Mouse (Mus musculus) midbrain, embryonic 11.5 days (tissue): ENCODE measurements around the gene Atp6v1g2. TPM values are rescaled to one million over a fixed set of nuclear protein-coding genes. Genes with fewer than 3 reads are reported as not detected.
A peak's percentile ranks its signal among the peaks of the same experiment; 100 is the strongest.

ENCODE experiments used
- ATAC-seq: fragments of 200-750 bp; cut with Nextera tagmentation; 2 replicates; pipeline ENCODE4 v1.8.0; 2017; ENCODE audit warnings: moderate TSS enrichment, moderate library complexity; ENCODE audit not compliant: low FRiP score
- DNase-seq: peaks from one replicate; pipeline ENCODE4 v3.0.0; 2015; ENCODE audit warnings: low spot score; ENCODE audit errors: missing footprints
- H3K27ac ChIP-seq: fragments of 300-500 bp; sonication (generic); 2 replicates; pipeline ENCODE4 v1.5.1; 2014; ENCODE audit warnings: low read depth, low read length
- H3K27me3 ChIP-seq: fragments of 300-500 bp; sonication (generic); 2 replicates; pipeline ENCODE4 v1.6.1; 2014; ENCODE audit warnings: mild to moderate bottlenecking, low read length, moderate library complexity, mixed read lengths; ENCODE audit not compliant: control insufficient read depth, insufficient read depth
- H3K36me3 ChIP-seq: fragments of 300-500 bp; sonication (generic); 2 replicates; pipeline ENCODE4 v1.6.1; 2014; ENCODE audit warnings: mild to moderate bottlenecking, low read length, moderate library complexity, mixed read lengths; ENCODE audit not compliant: control insufficient read depth, insufficient read depth
- H3K4me1 ChIP-seq: fragments of 300-500 bp; sonication (generic); 2 replicates; pipeline ENCODE4 v1.6.1; 2014; ENCODE audit warnings: low read length; ENCODE audit not compliant: control insufficient read depth, insufficient read depth
- H3K4me2 ChIP-seq: fragments of 300-500 bp; sonication (generic); 2 replicates; pipeline ENCODE4 v1.6.1; 2014; ENCODE audit warnings: mild to moderate bottlenecking, moderate library complexity
- H3K4me3 ChIP-seq: fragments of 300-500 bp; sonication (generic); 2 replicates; pipeline ENCODE4 v1.5.1; 2014; ENCODE audit warnings: low read depth, low read length
- H3K9ac ChIP-seq: fragments of 300-500 bp; sonication (generic); 2 replicates; pipeline ENCODE4 v1.6.1; 2014; ENCODE audit warnings: low read length
- H3K9me3 ChIP-seq: fragments of 300-500 bp; sonication (generic); 2 replicates; pipeline ENCODE4 v1.6.1; 2016; ENCODE audit warnings: low read length; ENCODE audit not compliant: control insufficient read depth
- WGBS: fragments of 180-500 bp; shearing (Covaris S2); extraction: QIAGEN DNeasy Blood & Tissue Kit; methylation state at CpG from one replicate; pipeline ENCODE4 v1.1.7; 2014; 5-methylcytosine and 5-hydroxymethylcytosine counted together
- polyA plus RNA-seq: library from polyadenylated mRNA; unstranded; fragments of >200 nt; fragmentation: Nextera tagmentation; extraction: Ambion mirVana; gene quantifications from 2 replicates; pipeline ENCODE4 v1.2.1, GENCODE M21; 2014

Atp6v1g2 gene
- polyA plus RNA-seq, 1 experiment from 2014 or later, result 17.8 TPM

GRCm38 (mm10) chr17:35248986-35249385 is 15.5 kb downstream of the Atp6v1g2 start:
- 91% methylated on average over 14 of the region's 14 CpGs for WGBS
- DNase-seq (peak; percentile 84), ATAC-seq (no peak)
- peaks cover 72% of the 10 kb centered on the region for H3K36me3 ChIP-seq
- H3K4me1 ChIP-seq, result peaks cover 19% of the 10 kb centered on the region
- H3K4me2 ChIP-seq, result no peak overlapping the region
- H3K4me3 ChIP-seq, result no peak overlapping the region
- no peak overlapping the region for H3K9ac ChIP-seq
- H3K9me3 ChIP-seq, result no peaks in the 10 kb centered on the region
- H3K27me3 ChIP-seq, result no peaks in the 10 kb centered on the region
- H3K27ac ChIP-seq, result no peak overlapping the region

- Histone ChIP-seq H3K4me3 (no peak overlapping the region), H3K4me1 (peaks cover 13% of the 10 kb centered on the region), H3K27me3 (no peaks in the 10 kb centered on the region), H3K27ac (no peak overlapping the region), H3K4me2 (no peak overlapping the region), H3K36me3 (peaks cover 66% of the 10 kb centered on the region), H3K9me3 (no peaks in the 10 kb centered on the region), H3K9ac (no peak overlapping the region)
- peak; percentile 81 for DNase-seq
- WGBS, result 90% methylated on average over 19 of the region's 19 CpGs
- ATAC-seq, result no peak
Observed at GRCm38 (mm10) chr17:35249451-35250197, 16.2 kb downstream of the Atp6v1g2 start.

GRCm38 (mm10) chr17:35250348-35251120 is 17.1 kb downstream of the Atp6v1g2 start:
- Histone ChIP-seq H3K27me3 (no peaks in the 10 kb centered on the region), H3K4me3 (no peak overlapping the region), H3K9me3 (no peaks in the 10 kb centered on the region), H3K36me3 (peaks cover 56% of the 10 kb centered on the region), H3K27ac (no peak overlapping the region), H3K4me1 (0 out of 2 replicates have a peak, but pooled peaks cover 4% of the 10 kb centered on the region), H3K9ac (no peak overlapping the region), H3K4me2 (no peak overlapping the region)
- ATAC-seq (no peak), DNase-seq (peak; percentile 75)
- 98% methylated on average over 3 of the region's 3 CpGs for WGBS

- no peak overlapping the region for H3K4me2 ChIP-seq
- DNase-seq, result peak; percentile 80
- no peaks in the 10 kb centered on the region for H3K4me1 ChIP-seq
- no peak for ATAC-seq
- H3K9me3 ChIP-seq, result no peaks in the 10 kb centered on the region
- H3K27ac ChIP-seq, result no peak overlapping the region
- peaks cover 53% of the 10 kb centered on the region for H3K36me3 ChIP-seq
- H3K27me3 ChIP-seq, result no peaks in the 10 kb centered on the region
- 85% methylated on average over 15 of the region's 15 CpGs for WGBS
- no peak overlapping the region for H3K9ac ChIP-seq
- no peak overlapping the region for H3K4me3 ChIP-seq
Observed at GRCm38 (mm10) chr17:35251162-35251719, 17.8 kb downstream of the Atp6v1g2 start.

- no peak overlapping the region for H3K4me3 ChIP-seq
- no peaks in the 10 kb centered on the region for H3K27me3 ChIP-seq
- H3K9ac ChIP-seq, result no peak overlapping the region
- no peak overlapping the region for H3K4me2 ChIP-seq
- 88% methylated on average over 5 of the region's 5 CpGs for WGBS
- no peak for ATAC-seq
- no peaks in the 10 kb centered on the region for H3K9me3 ChIP-seq
- peak; percentile 84 for DNase-seq
- no peak overlapping the region for H3K27ac ChIP-seq
- H3K36me3 ChIP-seq, result peaks cover 45% of the 10 kb centered on the region
- no peaks in the 10 kb centered on the region for H3K4me1 ChIP-seq
Observed at GRCm38 (mm10) chr17:35251981-35252380, 18.5 kb downstream of the Atp6v1g2 start.

GRCm38 (mm10) chr17:35252619-35253292 is 19.3 kb downstream of the Atp6v1g2 start:
- 90% methylated on average over 18 of the region's 18 CpGs for WGBS

GRCm38 (mm10) chr17:35253293-35254093 is 20.0 kb downstream of the Atp6v1g2 start:
- H3K4me3 ChIP-seq, result no peak overlapping the region
- H3K9me3 ChIP-seq, result no peaks in the 10 kb centered on the region
- no peaks in the 10 kb centered on the region for H3K4me1 ChIP-seq
- DNase-seq (peak; percentile 81), ATAC-seq (peak; percentile 7; the same call in 1 of the 2 replicates)
- WGBS, result 89% methylated on average over 32 of the region's 32 CpGs
- H3K36me3 ChIP-seq, result peaks cover 37% of the 10 kb centered on the region
- no peak overlapping the region for H3K9ac ChIP-seq
- H3K27me3 ChIP-seq, result no peaks in the 10 kb centered on the region
- H3K27ac ChIP-seq, result no peak overlapping the region; the same call in 1 of the 2 replicates
- H3K4me2 ChIP-seq, result no peak overlapping the region

More at GRCm38 (mm10) chr17:35252619-35253292, 19.3 kb downstream of the Atp6v1g2 start:
- no peak overlapping the region for H3K27ac ChIP-seq
- DNase-seq (peak; percentile 86), ATAC-seq (no peak)
- H3K27me3 ChIP-seq, result no peaks in the 10 kb centered on the region
- H3K4me1 ChIP-seq, result no peaks in the 10 kb centered on the region
- H3K9ac ChIP-seq, result no peak overlapping the region
- no peaks in the 10 kb centered on the region for H3K9me3 ChIP-seq
- no peak overlapping the region for H3K4me2 ChIP-seq
- peaks cover 38% of the 10 kb centered on the region for H3K36me3 ChIP-seq
- no peak overlapping the region for H3K4me3 ChIP-seq
